Mouse (Mus musculus) cerebellum, adult 2 months (tissue): ENCODE data around the gene Map1lc3b. TPM values are rescaled to one million over a fixed set of nuclear protein-coding genes. Genes with fewer than 3 reads are reported as not detected.

Experiments used
- DNase-seq, 2 experiments: peaks; one replicate each; pipeline ENCODE4 v3.0.0; 2021
- H3K27ac ChIP-seq: fragments of 200-500 bp; 2 replicates; pipeline ENCODE4 v1.5.1; 2012; ENCODE audit warnings: low read length, control low read depth, inconsistent platforms; ENCODE audit not compliant: insufficient read depth
- H3K27me3 ChIP-seq: fragments of 200-500 bp; 2 replicates; pipeline ENCODE4 v1.6.1; 2012; ENCODE audit warnings: inconsistent platforms, mild to moderate bottlenecking, low read length, moderate library complexity; ENCODE audit not compliant: control insufficient read depth, insufficient read depth
- H3K4me1 ChIP-seq: fragments of 200-500 bp; 2 replicates; pipeline ENCODE4 v1.6.1; 2011; ENCODE audit warnings: low read length; ENCODE audit not compliant: control insufficient read depth, insufficient read depth
- H3K4me3 ChIP-seq: fragments of 200-500 bp; replicated peaks from 2 replicates; pipeline ENCODE3; 2011; ENCODE audit warnings: mild to moderate bottlenecking, low read depth, low read length, control low read depth; ENCODE audit not compliant: insufficient read depth
- CTCF ChIP-seq: fragments of 200-500 bp; IDR thresholded peaks from 2 replicates; pipeline ENCODE4 v1.5.1; 2011; ENCODE audit warnings: low read depth, mild to moderate bottlenecking, control low read depth, low read length, moderate library complexity, borderline replicate concordance; ENCODE audit not compliant: insufficient read depth
- POLR2A ChIP-seq: fragments of 200-500 bp; IDR thresholded peaks from 2 replicates; pipeline ENCODE4 v1.6.1; 2011; ENCODE audit warnings: low read length, control low read depth, borderline replicate concordance; ENCODE audit not compliant: insufficient read depth
- WGBS: fragments of 180-500 bp; shearing (Covaris S2); methylation state at CpG from one replicate; pipeline ENCODE4 v1.1.7; 2018; 5-methylcytosine and 5-hydroxymethylcytosine counted together
- polyA plus RNA-seq: library from polyadenylated mRNA; depleted of rRNA; stranded (reverse); fragments of >200 nt; gene quantifications from 2 replicates; pipeline ENCODE4 v1.2.3, GENCODE M21; 2012

Gene Map1lc3b
- polyA plus RNA-seq, 1 experiment, result 154 TPM

DNA sequence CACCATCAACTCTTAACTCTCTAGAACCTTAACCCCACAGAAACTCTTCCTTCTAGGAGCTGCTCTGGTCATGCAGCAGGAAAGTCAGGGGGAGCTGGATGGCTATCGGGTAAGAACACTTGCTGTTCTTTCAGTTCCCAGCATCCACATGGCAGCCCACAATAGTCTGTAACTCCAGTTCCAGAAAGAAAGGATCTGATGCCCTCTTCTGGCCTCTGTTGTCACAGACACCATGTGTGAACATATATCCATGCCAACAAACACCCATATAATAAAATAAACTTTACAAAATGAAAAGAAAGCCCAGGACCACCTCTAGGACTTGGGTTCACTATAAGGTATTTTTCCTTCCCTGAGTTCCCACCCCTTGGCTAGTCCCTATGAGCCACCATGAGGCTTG lies 31.7 kb downstream of the Map1lc3b start:
- Histone ChIP-seq H3K27ac (no peak overlapping the region), H3K27me3 (no peaks in the 10 kb centered on the region), H3K4me3 (no peak overlapping the region), H3K4me1 (peaks cover 64% of the 10 kb centered on the region)
- TF ChIP-seq POLR2A (no peak), CTCF (no peak)
- no peak for DNase-seq
- 6% methylated on average over 1 of the region's 1 CpGs for WGBS

DNA sequence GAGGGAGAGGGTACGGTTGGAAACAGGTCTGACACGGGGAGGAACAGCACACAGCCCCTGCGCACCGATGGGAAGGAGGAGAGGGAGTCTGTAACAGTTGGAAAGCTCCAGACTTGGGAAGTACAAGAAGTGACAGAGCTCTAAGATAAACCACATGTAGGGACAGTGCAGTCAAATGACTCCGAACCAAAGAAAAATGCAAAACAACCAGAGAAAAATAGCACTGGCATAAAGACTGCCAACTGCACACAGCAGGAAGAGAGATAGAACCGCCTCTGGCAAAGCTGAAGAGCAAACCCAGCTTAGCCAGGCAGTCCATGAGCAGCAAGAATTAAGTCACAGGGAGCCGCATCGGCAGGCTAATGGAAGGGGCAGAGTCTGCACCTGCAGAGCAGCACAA lies 32.9 kb downstream of the Map1lc3b start:
- no peak for TF ChIP-seq POLR2A
- TF ChIP-seq CTCF, result no peak
- 28% methylated on average over 8 of the region's 8 CpGs for WGBS
- Histone ChIP-seq H3K4me3 (no peak overlapping the region), H3K27me3 (no peaks in the 10 kb centered on the region), H3K27ac (peak overlapping the region; percentile 42), H3K4me1 (peaks cover 61% of the 10 kb centered on the region)
- no peak for DNase-seq

DNA sequence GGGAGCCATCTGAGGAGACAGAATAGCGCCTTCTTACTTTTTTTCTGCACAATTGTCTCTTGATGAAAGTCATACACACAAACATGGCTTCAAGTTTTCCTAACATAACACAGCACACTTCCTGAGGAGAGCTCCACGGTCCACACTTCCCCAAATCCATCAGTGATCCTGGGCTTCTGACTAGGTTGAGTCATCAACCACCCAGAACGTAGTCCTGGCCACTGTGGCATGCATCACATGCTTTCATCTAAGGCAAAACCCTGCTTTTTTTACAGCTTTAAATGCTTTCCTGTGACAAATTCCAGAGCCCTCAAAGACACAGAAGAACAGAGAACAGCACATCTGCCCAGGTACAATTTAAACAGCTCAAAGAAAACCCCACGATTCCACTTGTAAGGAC lies 38.5 kb downstream of the Map1lc3b start:
- WGBS, result 80% methylated on average over 4 of the region's 4 CpGs
- H3K4me3 ChIP-seq, result no peak overlapping the region
- no peak for DNase-seq

DNA sequence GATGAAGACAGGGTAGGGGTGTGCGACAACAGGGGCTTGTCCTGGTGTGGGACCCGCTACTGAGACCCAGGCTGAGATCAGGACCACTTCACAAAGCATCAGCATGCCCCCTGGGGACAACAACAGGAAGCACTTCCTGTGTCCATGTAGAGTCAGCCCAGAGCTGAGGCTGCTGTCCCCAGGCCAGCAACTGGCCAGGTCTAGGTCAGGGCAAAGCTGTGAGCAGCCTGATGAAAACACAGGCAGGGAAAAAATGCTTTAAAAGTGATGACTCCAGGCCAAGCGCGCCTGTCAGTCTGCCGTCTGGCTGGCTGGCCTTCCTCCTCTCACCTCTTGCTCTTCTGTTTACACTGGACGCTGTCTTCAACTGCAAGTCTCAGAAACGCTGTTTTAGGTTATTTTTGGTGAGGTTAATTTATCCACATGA lies 41.5 kb downstream of the Map1lc3b start:
- Histone ChIP-seq H3K4me3 (no peak overlapping the region), H3K4me1 (peaks cover 58% of the 10 kb centered on the region), H3K27ac (peak overlapping the region; percentile 29), H3K27me3 (no peaks in the 10 kb centered on the region)
- DNase-seq, result peak; percentile 47 to 54
- WGBS, result 24% methylated on average over 7 of the region's 7 CpGs
- no peak for TF ChIP-seq POLR2A
- no peak for TF ChIP-seq CTCF

More for the DNA sequence above, 38.5 kb downstream of the Map1lc3b start:
- peaks cover 55% of the 10 kb centered on the region for H3K4me1 ChIP-seq
- H3K27me3 ChIP-seq, result no peaks in the 10 kb centered on the region
- TF ChIP-seq POLR2A, result no peak
- no peak for TF ChIP-seq CTCF
- no peak overlapping the region for H3K27ac ChIP-seq

DNA sequence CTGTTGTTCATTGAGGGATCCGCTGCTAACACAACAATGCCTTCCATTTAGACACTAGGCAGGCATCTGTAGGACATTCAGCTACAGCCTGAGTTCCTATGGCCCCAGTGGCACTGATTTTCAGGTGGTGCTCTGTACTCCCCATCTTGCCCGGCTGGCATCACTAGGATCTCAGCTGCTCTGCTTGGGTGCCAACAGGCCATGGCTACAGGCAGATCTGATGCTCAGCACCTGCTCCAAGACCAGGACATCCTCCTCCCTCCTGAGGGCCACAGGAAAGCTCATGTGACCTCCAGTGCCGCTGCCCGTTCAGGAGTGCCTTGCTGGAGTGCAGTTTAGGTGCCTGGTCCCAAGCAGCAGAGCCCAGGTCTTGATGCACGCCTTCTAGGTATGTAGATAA lies 42.2 kb downstream of the Map1lc3b start:
- H3K27ac ChIP-seq, result peak overlapping the region; percentile 26
- WGBS, result 34% methylated on average over 5 of the region's 5 CpGs
- no peak for TF ChIP-seq CTCF
- TF ChIP-seq POLR2A, result no peak

DNA sequence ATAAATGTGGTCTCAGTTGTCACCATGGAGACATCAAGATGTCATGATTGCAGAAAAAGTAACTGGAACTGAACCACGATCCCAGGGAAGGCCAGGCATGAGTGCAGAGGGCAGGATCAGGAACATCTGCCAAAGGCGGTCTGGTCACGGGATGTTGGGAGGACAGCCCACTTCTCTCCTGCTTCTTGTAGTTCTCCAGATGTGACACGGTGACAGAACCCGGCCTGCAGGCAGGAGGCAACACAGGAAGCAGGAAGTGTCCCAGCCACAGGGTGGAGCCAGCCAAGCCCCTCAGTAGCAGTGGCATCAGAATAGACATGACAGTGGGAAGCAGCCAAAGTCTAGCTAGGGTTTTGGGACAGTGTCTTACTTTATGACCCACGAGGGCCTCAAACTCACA lies 45.4 kb downstream of the Map1lc3b start:
- Histone ChIP-seq H3K27me3 (no peaks in the 10 kb centered on the region), H3K4me1 (peaks cover 63% of the 10 kb centered on the region), H3K4me3 (no peak overlapping the region), H3K27ac (no peak overlapping the region)
- 39% methylated on average over 6 of the region's 6 CpGs for WGBS
- TF ChIP-seq CTCF (no peak), POLR2A (no peak)
- no peak for DNase-seq

More for the DNA sequence above, 42.2 kb downstream of the Map1lc3b start:
- Histone ChIP-seq H3K27me3 (no peaks in the 10 kb centered on the region), H3K4me1 (peaks cover 56% of the 10 kb centered on the region), H3K4me3 (no peak overlapping the region)
- DNase-seq, result peak; percentile 54 to 66

DNA sequence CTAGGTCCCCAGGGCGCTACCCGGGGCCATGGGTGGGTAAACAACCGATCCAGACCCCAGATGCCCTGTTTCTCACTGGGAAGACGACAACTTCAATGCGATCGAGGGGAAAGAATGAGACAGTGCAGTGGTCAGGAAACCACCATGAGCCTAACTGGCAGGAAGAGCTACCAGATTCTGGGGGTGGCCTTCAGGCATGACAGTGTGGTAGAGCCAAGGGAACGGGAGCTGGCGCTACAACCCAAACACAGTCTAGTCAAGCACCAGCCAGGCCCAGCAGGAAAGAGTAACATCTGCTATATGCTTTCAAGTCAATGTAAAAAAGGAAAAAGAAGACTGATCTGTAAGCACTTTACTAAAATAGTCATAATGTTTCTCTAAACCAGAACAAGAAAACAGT lies 46.0 kb downstream of the Map1lc3b start:
- no peak overlapping the region for H3K27ac ChIP-seq
- no peak for DNase-seq
- peaks cover 61% of the 10 kb centered on the region for H3K4me1 ChIP-seq
- no peak overlapping the region for H3K4me3 ChIP-seq
- H3K27me3 ChIP-seq, result no peaks in the 10 kb centered on the region
- WGBS, result 28% methylated on average over 8 of the region's 8 CpGs
- no peak for TF ChIP-seq CTCF

DNA sequence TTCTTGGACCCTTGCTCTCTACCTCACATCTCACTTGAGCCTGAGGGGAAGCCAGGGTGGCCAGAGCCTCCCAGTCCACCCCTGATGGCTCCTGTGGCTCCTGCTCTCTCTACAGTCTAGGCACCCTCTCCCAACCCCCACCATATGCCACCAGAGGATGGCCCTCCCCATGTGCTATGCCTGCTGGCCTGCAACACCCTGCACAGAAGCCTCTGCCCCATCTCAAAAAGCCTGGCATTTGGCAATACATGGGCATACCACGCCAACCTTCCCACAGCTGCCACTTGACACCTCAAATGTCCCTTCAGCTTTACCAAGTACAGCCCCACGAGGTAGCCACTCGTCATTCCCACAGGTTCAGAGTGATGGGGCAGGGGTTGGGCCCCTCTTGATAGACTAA lies 52.6 kb downstream of the Map1lc3b start:
- Histone ChIP-seq H3K27me3 (no peaks in the 10 kb centered on the region), H3K4me3 (no peak overlapping the region), H3K4me1 (peaks cover 72% of the 10 kb centered on the region), H3K27ac (no peak overlapping the region; the same call in 1 of the 2 replicates)
- TF ChIP-seq CTCF, result no peak
- TF ChIP-seq POLR2A, result no peak
- WGBS, result 9% methylated on average over 3 of the region's 3 CpGs
- peak in 1 of 2 experiments; percentile 48 for DNase-seq

DNA sequence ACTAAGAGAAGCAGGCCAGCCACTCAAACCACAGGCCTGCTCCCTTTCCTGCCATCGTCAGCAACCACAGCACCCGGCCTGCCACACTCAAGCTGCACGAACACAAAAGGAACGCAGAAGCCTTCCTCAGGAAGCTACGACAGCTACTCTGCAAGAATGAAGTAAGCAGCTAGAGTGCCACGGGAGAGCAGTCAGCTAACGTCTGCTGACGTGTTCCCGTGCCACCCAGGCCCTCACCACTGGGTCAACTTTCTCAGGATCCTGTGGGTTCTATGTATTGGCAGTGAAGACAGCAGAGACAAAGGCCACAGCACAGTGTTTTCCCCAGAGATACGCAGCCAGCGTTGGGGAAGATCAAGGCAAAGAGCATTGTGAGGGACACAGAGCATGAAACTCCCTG lies 53.2 kb downstream of the Map1lc3b start:
- peaks cover 76% of the 10 kb centered on the region for H3K4me1 ChIP-seq
- H3K27me3 ChIP-seq, result no peaks in the 10 kb centered on the region
- DNase-seq, result no peak
- TF ChIP-seq POLR2A (no peak), CTCF (no peak)
- H3K27ac ChIP-seq, result no peak overlapping the region
- 18% methylated on average over 11 of the region's 11 CpGs for WGBS
- no peak overlapping the region for H3K4me3 ChIP-seq
